Mouse (Mus musculus) liver, postnatal 0 days (tissue): ENCODE results near the gene Msh5.

Source experiments
- CTCF ChIP-seq: sonication (generic); IDR thresholded peaks from 2 replicates; pipeline ENCODE4 v1.5.1; 2016; ENCODE audit warnings: antibody characterized with exemption, low read depth
- EP300 ChIP-seq: IDR thresholded peaks from 2 replicates; pipeline ENCODE4 v1.6.1; 2016; ENCODE audit warnings: antibody characterized with exemption, low read depth, mild to moderate bottlenecking

- TF ChIP-seq CTCF = no peak
- TF ChIP-seq EP300 = peak; percentile 46
Observed at GRCm38 (mm10) chr17:35046681-35047455, at the start of gene Msh5.
